Mouse (Mus musculus): Measurements from ENCODE around the gene B3gnt7.

The B3gnt7 gene

GRCm38 (mm10) chr1:86343969-86344861 lies 41.6 kb downstream of the B3gnt7 start:
- DNase-seq (ENCODE audit: extremely low spot score): no peak

- DNase-seq (ENCODE audit: extremely low spot score): no peak
Observed at GRCm38 (mm10) chr1:86345069-86345468, 42.4 kb downstream of the B3gnt7 start.

- DNase-seq (ENCODE audit: extremely low spot score): no peak
Observed at GRCm38 (mm10) chr1:86345956-86346355, 43.3 kb downstream of the B3gnt7 start.

DNA sequence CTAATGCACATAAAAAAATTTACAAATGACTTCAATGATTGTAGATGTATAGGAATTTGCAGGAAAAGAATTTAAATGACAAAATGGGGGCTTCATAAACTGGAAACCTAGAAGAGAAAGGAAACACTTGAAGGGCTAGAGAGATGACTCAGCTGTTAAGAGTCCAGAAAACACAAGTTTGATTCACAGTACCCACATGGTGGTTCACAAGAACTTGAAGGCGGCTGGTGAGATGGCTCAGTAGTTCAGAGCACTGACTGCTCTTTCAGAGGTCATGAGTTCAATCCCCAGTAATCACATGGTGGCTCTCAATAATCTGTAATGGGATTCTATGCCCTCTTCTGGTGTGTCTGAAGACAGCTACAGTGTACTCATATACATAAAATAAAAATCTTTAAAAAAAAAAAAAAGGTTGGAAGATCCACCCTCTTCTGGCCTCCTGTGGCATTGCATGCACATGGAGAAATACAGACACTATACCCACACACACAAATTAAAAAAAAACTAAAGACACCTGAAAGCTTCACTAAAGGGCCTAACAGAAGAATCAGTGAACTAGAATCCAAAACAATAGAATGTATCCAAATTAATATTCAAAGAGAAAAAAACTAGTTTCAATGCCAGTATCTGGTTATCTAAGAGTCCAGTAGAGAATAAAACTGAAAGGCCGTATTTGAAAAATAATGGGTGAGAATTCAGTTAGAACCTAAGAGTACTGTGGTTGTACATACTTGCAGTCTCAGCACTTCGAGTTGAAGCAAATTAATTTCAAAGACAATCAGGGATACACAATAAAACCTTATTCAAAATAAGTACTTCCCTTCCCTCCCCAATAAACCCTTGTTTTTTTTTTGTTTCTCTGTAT lies 44.5 kb downstream of the B3gnt7 start:
- no peak for DNase-seq (ENCODE audit: extremely low spot score)

- peak; percentile 32 for DNase-seq (ENCODE audit: extremely low spot score)
Observed at GRCm38 (mm10) chr1:86347716-86348045, 45.0 kb downstream of the B3gnt7 start.

- peak; percentile 20 for DNase-seq (ENCODE audit: extremely low spot score)
Observed at GRCm38 (mm10) chr1:86348083-86348482, 45.5 kb downstream of the B3gnt7 start.

DNA sequence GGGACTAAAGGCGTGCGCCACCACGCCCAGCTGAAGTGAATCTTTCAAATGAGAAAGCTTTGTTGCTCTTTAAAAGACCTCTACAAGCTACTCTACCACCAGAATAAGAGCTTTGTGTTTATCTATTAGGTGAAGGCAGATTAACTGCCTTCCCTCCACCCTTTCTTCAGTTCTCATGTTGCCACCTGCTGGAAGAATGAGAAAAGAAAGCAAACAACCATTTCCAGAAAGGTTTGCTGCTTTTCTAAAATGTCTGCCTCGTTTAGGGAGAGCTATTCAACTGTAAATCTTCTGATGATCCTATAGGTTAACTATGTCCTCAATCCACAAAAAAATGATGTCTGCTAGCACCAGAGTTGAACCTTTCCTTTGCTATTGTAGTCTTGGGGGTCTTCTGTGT lies 46.2 kb downstream of the B3gnt7 start:
- DNase-seq (ENCODE audit: extremely low spot score): no peak

DNA sequence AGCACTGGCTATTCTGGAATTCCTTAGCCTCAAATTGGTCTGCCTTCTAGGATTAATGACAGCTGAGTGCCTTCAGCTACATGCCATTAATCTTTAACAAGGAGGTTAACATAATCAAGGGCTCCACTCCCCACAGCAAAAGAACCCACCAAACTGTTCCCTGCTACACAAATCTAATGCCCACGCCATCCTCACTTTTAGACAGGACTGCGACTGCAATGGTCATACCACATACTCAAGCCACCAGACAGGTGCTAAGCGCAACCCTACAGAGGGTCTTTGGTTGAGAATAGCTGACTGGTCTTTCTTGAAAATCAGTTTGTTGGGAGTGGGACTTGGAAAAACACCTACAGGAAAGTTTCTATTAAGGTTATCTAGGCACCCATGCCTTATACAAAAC lies 46.6 kb downstream of the B3gnt7 start:
- DNase-seq (ENCODE audit: extremely low spot score): no peak

- DNase-seq (ENCODE audit: extremely low spot score): no peak
Observed at GRCm38 (mm10) chr1:86349696-86350095, 47.1 kb downstream of the B3gnt7 start.

DNA sequence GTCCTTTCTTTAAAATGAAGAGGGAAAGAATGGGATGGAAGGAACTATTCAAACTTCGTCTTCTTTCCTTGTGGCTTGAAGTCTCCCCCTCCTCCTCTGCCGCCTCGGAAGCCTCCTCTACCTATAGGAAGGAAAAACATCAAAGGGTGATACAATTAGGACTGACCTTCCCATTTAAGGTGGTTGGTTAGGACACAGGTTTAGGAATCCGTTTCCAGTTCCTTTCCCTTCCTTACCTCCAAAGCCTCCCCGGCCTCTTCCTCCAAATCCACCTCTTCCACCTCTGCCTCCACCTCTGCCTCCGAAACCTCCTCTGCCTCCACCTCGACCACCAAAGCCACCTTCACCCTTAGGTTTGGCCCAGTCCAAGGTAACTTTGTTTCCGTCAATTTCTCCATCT lies 47.9 kb downstream of the B3gnt7 start:
- no peak for DNase-seq (ENCODE audit: extremely low spot score)

DNA sequence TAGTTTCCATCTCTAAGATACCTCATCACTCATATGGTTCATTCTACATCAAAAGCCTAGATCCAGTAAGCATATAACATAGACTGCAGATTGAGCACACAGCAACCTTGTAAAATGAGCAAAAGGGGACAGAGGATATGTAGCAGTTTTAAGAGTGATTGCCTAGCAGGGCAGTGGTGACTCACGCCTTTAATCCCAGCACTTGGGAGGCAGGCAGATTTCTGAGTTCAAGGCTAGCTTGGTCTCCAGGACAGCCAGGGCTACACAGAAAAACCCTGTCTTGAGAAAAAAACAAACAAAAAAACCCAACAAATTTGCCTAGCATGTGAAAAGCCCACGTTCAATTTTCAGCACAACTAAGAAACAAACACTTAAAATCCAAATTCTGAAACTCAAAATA lies 51.6 kb downstream of the B3gnt7 start:
- no peak for DNase-seq (ENCODE audit: extremely low spot score)

Data from embryo, embryonic 9.5 days (tissue).